Comparison of ENCODE assay signal across 9 mouse cellular contexts in genomic region chr14:25701986-25702385, GRCm38 (mm10). TPM values are rescaled to one million over a fixed set of nuclear protein-coding genes. Genes with fewer than 3 reads are reported as not detected.
DNase-seq lines count a peak whose midpoint lies in the region; ATAC-seq and TF ChIP-seq lines count a peak whose summit lies in the region.
"Had no signal": no experiment of that assay in that cellular context is flagged by ENCODE, and none has a peak within 500 bp of the region (broad histone marks: within the 10 kb centered on the region; RNA-seq: fewer than 3 reads in every experiment).

No protein-coding gene starts in this region.

- H3K36me3 ChIP-seq in forebrain, embryonic 13.5 days (ENCODE audit: poor library complexity, severe bottlenecking): peaks cover 39% of the 10 kb centered on the region
- H3K36me3 ChIP-seq in forebrain, embryonic 11.5 days (ENCODE audit: control insufficient read depth, insufficient read depth, low read length): no peaks in the 10 kb centered on the region; the same call in 1 of the 2 replicates
- peaks cover 17% of the 10 kb centered on the region; the same call in 1 of the 2 replicates for H3K36me3 ChIP-seq in lung, postnatal 0 days (ENCODE audit: insufficient read depth, low read length)
- peaks cover 34% of the 10 kb centered on the region for H3K36me3 ChIP-seq in embryonic facial prominence, embryonic 14.5 days (ENCODE audit: control insufficient read depth, insufficient read depth, low read length)
- H3K36me3 ChIP-seq in midbrain, embryonic 16.5 days (ENCODE audit: control insufficient read depth, insufficient read depth, low read length): peaks cover 9% of the 10 kb centered on the region

- ATAC-seq in forebrain, embryonic 13.5 days: peak; percentile 30; the same call in 1 of the 2 replicates
- ATAC-seq in forebrain, embryonic 11.5 days (replicated peaks; ENCODE audit: low FRiP score): no peak
- ATAC-seq in lung, postnatal 0 days: peak; percentile 25; the same call in 1 of the 2 replicates
- peak; percentile 47; the same call in 1 of the 2 replicates for ATAC-seq in embryonic facial prominence, embryonic 14.5 days (ENCODE audit: low read depth)
- peak; percentile 47; the same call in 1 of the 2 replicates for ATAC-seq in midbrain, embryonic 16.5 days
- ATAC-seq in erythroblast, adult 5-6 weeks (replicated peaks; ENCODE audit: low FRiP score, poor library complexity, severe bottlenecking): no peak

- no peak overlapping the region for H3K27ac ChIP-seq in forebrain, embryonic 13.5 days
- no peak overlapping the region for H3K27ac ChIP-seq in forebrain, embryonic 11.5 days (ENCODE audit: low read depth, low read length)
- no peak overlapping the region for H3K27ac ChIP-seq in lung, postnatal 0 days (ENCODE audit: low read length)
- no peak overlapping the region for H3K27ac ChIP-seq in embryonic facial prominence, embryonic 14.5 days (replicated peaks; ENCODE audit: low read depth, low read length)
- H3K27ac ChIP-seq in midbrain, embryonic 16.5 days (ENCODE audit: low read length): no peak overlapping the region

- H3K9ac ChIP-seq in forebrain, embryonic 13.5 days: no peak overlapping the region
- H3K9ac ChIP-seq in forebrain, embryonic 11.5 days (ENCODE audit: low read length): no peak overlapping the region
- no peak overlapping the region for H3K9ac ChIP-seq in lung, postnatal 0 days (replicated peaks; ENCODE audit: low read depth)
- no peak overlapping the region for H3K9ac ChIP-seq in embryonic facial prominence, embryonic 14.5 days (ENCODE audit: low read depth, low read length)
- H3K9ac ChIP-seq in midbrain, embryonic 16.5 days (ENCODE audit: low read depth, low read length): no peak overlapping the region

- TF ChIP-seq EP300 in lung, postnatal 0 days (IDR thresholded peaks at IDR 0.05): no peak

- H3K27me3 ChIP-seq in forebrain, embryonic 13.5 days: no peaks in the 10 kb centered on the region
- H3K27me3 ChIP-seq in forebrain, embryonic 11.5 days (ENCODE audit: control insufficient read depth, insufficient read depth, low read length): no peaks in the 10 kb centered on the region
- H3K27me3 ChIP-seq in lung, postnatal 0 days (replicated peaks; ENCODE audit: insufficient read depth, low read length): no peaks in the 10 kb centered on the region
- no peaks in the 10 kb centered on the region for H3K27me3 ChIP-seq in embryonic facial prominence, embryonic 14.5 days (replicated peaks; ENCODE audit: control insufficient read depth, insufficient read depth, low read length)
- no peaks in the 10 kb centered on the region for H3K27me3 ChIP-seq in midbrain, embryonic 16.5 days (ENCODE audit: control insufficient read depth, insufficient read depth, low read depth, low read length)
- H3K27me3 ChIP-seq: Patski had no signal

- H3K4me3 ChIP-seq in forebrain, embryonic 13.5 days: no peak overlapping the region
- no peak overlapping the region for H3K4me3 ChIP-seq in forebrain, embryonic 11.5 days (ENCODE audit: low read depth, low read length)
- H3K4me3 ChIP-seq in lung, postnatal 0 days (ENCODE audit: low read depth, low read length): no peak overlapping the region
- no peak overlapping the region for H3K4me3 ChIP-seq in embryonic facial prominence, embryonic 14.5 days (ENCODE audit: low read depth, low read length)
- no peak overlapping the region for H3K4me3 ChIP-seq in midbrain, embryonic 16.5 days (ENCODE audit: low read depth, low read length)

- no peaks in the 10 kb centered on the region for H3K9me3 ChIP-seq in forebrain, embryonic 13.5 days (replicated peaks)
- no peaks in the 10 kb centered on the region for H3K9me3 ChIP-seq in forebrain, embryonic 11.5 days (ENCODE audit: control insufficient read depth, low read length)
- H3K9me3 ChIP-seq in lung, postnatal 0 days (ENCODE audit: low read length): no peaks in the 10 kb centered on the region
- no peaks in the 10 kb centered on the region for H3K9me3 ChIP-seq in embryonic facial prominence, embryonic 14.5 days (ENCODE audit: control insufficient read depth, low read length)
- H3K9me3 ChIP-seq in midbrain, embryonic 16.5 days (replicated peaks; ENCODE audit: control insufficient read depth, low read length, poor library complexity, severe bottlenecking): no peaks in the 10 kb centered on the region

- peak; percentile 79 for TF ChIP-seq CTCF in lung, postnatal 0 days (IDR thresholded peaks at IDR 0.05)

- no peak overlapping the region for H3K4me2 ChIP-seq in forebrain, embryonic 13.5 days
- no peak overlapping the region for H3K4me2 ChIP-seq in forebrain, embryonic 11.5 days (ENCODE audit: low read depth, low read length, severe bottlenecking)
- no peak overlapping the region for H3K4me2 ChIP-seq in lung, postnatal 0 days (replicated peaks; ENCODE audit: low read depth, low read length)
- H3K4me2 ChIP-seq in embryonic facial prominence, embryonic 14.5 days (ENCODE audit: low read depth, low read length): no peak overlapping the region
- H3K4me2 ChIP-seq in midbrain, embryonic 16.5 days (ENCODE audit: low read length): no peak overlapping the region

- no peaks in the 10 kb centered on the region for H3K4me1 ChIP-seq in forebrain, embryonic 13.5 days
- no peaks in the 10 kb centered on the region for H3K4me1 ChIP-seq in forebrain, embryonic 11.5 days (replicated peaks; ENCODE audit: control insufficient read depth, insufficient read depth, low read length)
- no peaks in the 10 kb centered on the region for H3K4me1 ChIP-seq in lung, postnatal 0 days (ENCODE audit: insufficient read depth, low read depth, low read length)
- no peaks in the 10 kb centered on the region for H3K4me1 ChIP-seq in embryonic facial prominence, embryonic 14.5 days (ENCODE audit: control insufficient read depth, insufficient read depth, low read length)
- H3K4me1 ChIP-seq in midbrain, embryonic 16.5 days (ENCODE audit: control insufficient read depth, insufficient read depth, low read length): no peaks in the 10 kb centered on the region

- no peak for DNase-seq in forebrain, embryonic 11.5 days (ENCODE audit: low spot score)
- peak; percentile 63 for DNase-seq in lung, postnatal 0 days (ENCODE audit: low spot score)
- no peak for DNase-seq in lung, postnatal 36 days
- DNase-seq in embryonic facial prominence, embryonic 14.5 days (ENCODE audit: low spot score): peak; percentile 69
- DNase-seq in layer of hippocampus, postnatal 36 days: no peak

RNA-seq across cellular contexts. Expression of gene Ppif, which starts 8.0 kb away (rescaled TPM):
- 22.8 and 29.5 TPM in 2 replicates for polyA plus RNA-seq in forebrain, embryonic 13.5 days (2015; fragmentation: Nextera tagmentation; extraction: Ambion mirVana)
- polyA plus RNA-seq in forebrain, embryonic 11.5 days (2014; fragmentation: Nextera tagmentation; extraction: Ambion mirVana): 34.8 and 38.4 TPM in 2 replicates
- polyA plus RNA-seq in lung, postnatal 0 days (2015; fragmentation: Nextera tagmentation; extraction: Ambion mirVana): 11.2 and 13.8 TPM in 2 replicates
- polyA plus RNA-seq in embryonic facial prominence, embryonic 14.5 days (2014; fragmentation: Nextera tagmentation; extraction: Ambion mirVana): 27.3 and 28.4 TPM in 2 replicates
- polyA plus RNA-seq in midbrain, embryonic 16.5 days (2015; fragmentation: Nextera tagmentation; extraction: Ambion mirVana): 29.6 and 40.3 TPM in 2 replicates
- 11.7 and 16.5 TPM in 2 replicates for total RNA-seq in erythroblast, adult 5-6 weeks (2015; ENCODE audit: low replicate concordance)
- total RNA-seq in erythroblast, adult 5-6 weeks (2017; ENCODE audit: low replicate concordance): 2.6 and 4.7 TPM in 2 replicates
- 10 to 100 TPM; 27.0 to 28.2 TPM for total RNA-seq in layer of hippocampus, postnatal 36 days (2021)

Comparison
In these comparisons a context has a peak if more than half of its experiments do, and no peak if none do; other contexts are left out.
1. ATAC-seq: peak in forebrain, embryonic 13.5 days (single experiment), lung, postnatal 0 days (single experiment), embryonic facial prominence, embryonic 14.5 days (single experiment) and midbrain, embryonic 16.5 days (single experiment); none in forebrain, embryonic 11.5 days (single experiment) and erythroblast, adult 5-6 weeks (single experiment).
2. DNase-seq: peak in lung, postnatal 0 days (single experiment) and embryonic facial prominence, embryonic 14.5 days (single experiment); none in forebrain, embryonic 11.5 days (single experiment), lung, postnatal 36 days (single experiment) and layer of hippocampus, postnatal 36 days (0 of 2).